Mouse (Mus musculus) ES-E14 (cell line): Measurements from ENCODE around the gene Hist2h2ac.

Source experiments
- CHD2 ChIP-seq: IDR thresholded peaks from 2 replicates; pipeline ENCODE4 v1.6.1; 2014; ENCODE audit warnings: mild to moderate bottlenecking, low read depth, low read length, inconsistent platforms
- MAFK ChIP-seq: IDR thresholded peaks from 2 replicates; pipeline ENCODE4 v1.6.1; 2014; ENCODE audit warnings: mild to moderate bottlenecking, low read depth, low read length, inconsistent platforms; ENCODE audit not compliant: insufficient read depth
- ZC3H11A ChIP-seq: IDR thresholded peaks from 2 replicates; pipeline ENCODE4 v1.6.1; 2012; ENCODE audit warnings: low read depth, mild to moderate bottlenecking, inconsistent platforms, low read length, borderline replicate concordance
- ZNF384 ChIP-seq: IDR thresholded peaks from 2 replicates; pipeline ENCODE4 v1.6.1; 2012; ENCODE audit warnings: low read depth, low read length, inconsistent platforms

DNA sequence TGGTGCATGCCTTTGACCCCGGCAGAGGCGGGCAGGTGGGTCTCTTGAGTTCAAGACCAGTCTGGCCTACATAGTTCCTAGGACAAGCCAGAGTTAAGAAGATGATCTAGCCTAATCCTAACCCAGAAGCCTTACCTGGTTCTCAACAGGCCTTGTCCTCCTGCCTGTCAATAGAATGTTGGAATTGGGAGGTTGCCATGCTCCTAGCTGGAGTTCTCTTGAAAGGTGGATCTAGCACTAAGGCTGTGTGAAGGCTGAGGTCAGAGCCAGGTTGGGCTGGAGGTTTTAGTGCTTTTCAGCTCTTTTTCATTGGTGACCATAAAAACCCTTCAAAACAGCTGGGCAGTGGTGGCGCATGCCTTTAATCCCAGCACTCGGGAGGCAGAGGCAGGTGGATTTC lies 42.3 kb downstream of the Hist2h2ac start:
- TF ChIP-seq CHD2: no peak
- TF ChIP-seq MAFK: no peak
- TF ChIP-seq ZC3H11A: no peak
- TF ChIP-seq ZNF384: no peak
